Mouse (Mus musculus) megakaryocyte-erythroid progenitor cell, adult 5-6 weeks (primary cell): Measurements from ENCODE around the gene Hist1h1e. TPM values are rescaled to one million over a fixed set of nuclear protein-coding genes. Genes with fewer than 3 reads are reported as not detected.

Experiments used
- ATAC-seq: replicated peaks from 2 replicates; pipeline ENCODE4 v1.8.0; 2016; ENCODE audit warnings: mild to moderate bottlenecking, inconsistent platforms; ENCODE audit not compliant: severe bottlenecking, poor library complexity, low FRiP score, low TSS enrichment
- total RNA-seq, 2 experiments: library from RNA; stranded (forward) in 1 of 2; stranded (reverse) in 1 of 2; fragments of 200-1000, 215-1000 nt in 1 of 2; fragments of >200 nt in 1 of 2; fragmentation: Nextera tagmentation in 1 of 2; gene quantifications; 2 replicates each; pipeline ENCODE4 v1.2.3; 2014 to 2017

Hist1h1e gene
- total RNA-seq (2014; fragmentation: Nextera tagmentation), result 289 and 399 TPM in 2 replicates
- total RNA-seq (2017), result 199 and 265 TPM in 2 replicates

DNA sequence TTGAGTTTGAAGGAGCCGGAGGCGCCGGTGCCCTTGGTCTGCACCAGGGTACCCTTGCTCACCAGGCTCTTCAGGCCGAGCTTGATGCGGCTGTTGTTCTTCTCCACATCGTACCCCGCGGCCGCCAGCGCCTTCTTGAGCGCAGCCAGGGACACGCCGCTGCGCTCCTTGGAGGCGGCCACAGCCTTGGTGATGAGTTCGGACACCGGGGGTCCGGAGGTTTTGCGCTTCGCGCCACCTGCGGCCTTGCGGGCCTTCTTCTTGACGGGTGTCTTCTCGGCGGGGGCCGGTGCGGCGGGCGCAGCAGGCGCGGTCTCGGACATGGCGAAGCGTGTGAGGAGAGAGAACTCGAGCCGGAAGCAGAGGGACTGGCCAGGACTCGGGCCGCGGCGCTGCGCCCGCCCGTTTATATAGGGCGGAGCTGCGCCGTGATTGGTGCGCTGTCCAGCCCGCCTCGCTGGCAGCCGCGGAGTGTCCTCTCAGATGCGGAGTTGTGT lies at the start of gene Hist1h1e:
Gene Hist1h1e (minus strand): TSS at position 384 of the 497 bp plus-strand sequence.
- peak; percentile 62 for ATAC-seq

DNA sequence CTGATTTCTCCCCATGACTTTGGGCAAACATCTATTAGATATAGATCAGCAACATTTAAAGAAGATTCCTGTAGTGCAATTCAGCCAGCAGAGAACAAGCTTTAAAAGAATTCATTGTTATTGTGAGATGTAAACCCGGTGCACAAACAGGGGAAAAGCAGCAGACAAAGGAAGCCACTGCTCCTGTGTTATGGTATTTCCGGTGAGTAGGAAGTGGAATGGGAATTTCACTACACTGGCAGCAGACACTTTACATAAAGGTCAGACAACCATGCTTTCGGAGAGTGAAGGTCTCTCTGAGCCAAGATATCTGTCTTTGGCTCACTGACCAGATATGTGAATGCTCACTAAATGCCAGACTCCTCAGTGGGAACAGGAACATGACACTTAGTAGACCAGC lies 40.2 kb upstream of the Hist1h1e start:
- ATAC-seq, result no peak

DNA sequence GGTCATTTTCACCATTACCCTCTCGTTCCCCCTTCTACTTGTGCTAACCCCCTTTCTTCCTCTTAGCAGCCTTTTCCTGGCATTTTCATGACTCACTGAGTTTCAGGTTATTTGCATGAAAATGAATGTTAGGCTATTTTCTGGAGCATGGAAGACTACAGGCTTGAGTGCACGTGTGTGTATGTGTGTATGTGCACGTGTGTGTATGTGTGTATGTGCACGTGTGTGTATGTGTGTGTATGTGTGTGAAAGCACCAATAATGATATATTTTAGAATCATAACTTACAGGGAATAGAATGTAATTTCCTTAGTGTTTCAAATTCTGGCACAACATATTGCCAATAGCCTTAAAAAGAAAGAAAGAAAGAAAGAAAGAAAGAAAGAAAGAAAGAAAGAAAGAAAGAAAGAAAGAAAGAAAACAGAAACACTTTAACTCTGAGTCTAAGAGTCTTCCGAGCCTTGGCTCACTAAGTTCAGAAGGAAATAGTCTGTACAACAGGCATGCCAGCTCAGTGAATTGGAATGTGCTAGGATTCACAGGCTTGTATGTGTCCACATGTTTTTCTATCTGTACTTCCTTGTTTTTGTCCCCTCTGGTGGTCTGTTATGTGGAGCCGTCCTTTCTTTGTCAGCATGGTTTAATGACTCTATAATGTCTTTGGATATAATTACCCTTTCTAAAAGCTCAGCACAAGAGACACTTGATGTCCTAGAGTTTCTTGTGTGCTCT lies 37.4 kb upstream of the Hist1h1e start:
- ATAC-seq, result no peak

DNA sequence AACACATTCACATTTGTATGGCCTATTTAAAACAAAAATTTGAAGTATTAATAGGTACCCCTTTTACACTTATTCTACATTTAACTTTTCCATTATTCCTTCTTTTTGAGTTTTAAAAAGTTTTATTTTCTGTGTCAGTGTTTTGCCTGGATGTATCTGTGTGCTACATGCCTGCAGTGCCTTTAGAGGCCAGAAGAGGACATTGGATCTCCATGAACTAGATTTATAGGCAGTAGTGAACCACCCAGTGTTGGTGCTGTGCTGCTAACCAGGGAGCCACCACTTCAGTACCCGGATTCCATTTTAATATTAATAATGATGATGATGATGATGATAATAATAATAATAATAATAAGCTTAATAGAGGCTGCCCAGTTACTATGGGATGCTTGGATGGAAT lies 8.3 kb upstream of the Hist1h1e start:
- peak; percentile 90 for ATAC-seq

DNA sequence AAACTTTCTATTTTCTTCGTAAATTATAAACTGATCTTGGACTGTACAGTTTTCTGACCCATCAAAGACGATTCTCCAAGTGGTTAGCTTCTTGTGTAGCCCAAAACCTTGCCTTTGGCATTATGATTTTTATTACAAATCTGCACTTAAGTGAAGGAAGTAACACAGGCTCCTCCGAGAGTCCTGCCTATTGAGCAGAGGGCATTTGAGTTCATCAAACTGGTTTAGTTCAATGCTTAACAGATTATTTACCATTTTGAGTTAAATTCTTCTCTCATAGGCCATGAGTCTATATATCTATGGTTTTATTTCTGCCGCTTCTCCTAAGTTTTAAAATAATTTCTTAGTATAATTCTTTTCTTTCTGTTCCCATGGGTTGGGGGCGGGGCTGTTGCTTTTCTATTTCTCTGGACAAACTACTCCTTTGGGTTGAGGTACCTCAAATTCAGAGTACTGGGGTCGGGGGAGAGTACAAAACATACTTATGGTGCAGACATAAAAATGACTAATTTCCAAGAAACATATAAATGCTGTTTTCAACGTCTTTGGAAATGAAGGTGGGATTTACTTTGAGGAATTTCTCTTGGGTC lies 598 bp upstream of the Hist1h1e start:
- ATAC-seq, result no peak

DNA sequence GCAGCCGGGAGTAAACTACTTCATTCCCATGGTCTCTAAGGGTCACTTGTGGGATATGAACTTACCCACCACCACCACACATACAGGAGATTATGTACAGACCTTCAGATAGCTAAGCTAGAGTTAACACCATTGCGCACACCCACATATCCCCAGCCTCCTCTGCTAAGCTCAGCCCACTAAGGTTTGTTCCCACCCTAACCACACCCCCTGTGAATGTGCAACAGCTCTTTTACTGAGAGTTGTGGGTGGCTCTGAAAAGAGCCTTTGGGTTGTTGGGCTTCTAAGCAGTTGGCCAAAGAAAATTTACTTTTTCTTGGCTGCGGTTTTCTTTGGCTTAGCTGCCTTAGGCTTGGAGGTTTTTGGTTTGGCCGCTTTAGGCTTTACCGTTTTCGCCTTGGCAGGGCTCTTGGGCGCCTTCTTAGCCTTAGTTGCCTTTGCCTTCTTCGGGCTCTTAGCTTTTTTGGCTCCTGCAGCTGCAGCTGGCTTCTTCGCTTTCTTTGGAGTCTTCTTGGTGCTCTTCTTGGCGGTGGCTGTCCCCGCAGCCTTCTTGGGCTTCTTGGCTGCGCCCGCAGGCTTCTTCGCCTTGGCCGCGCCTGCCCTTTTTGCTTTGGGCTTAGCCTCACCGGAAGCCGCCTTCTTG lies 705 bp downstream of the Hist1h1e start:
- peak; percentile 77 for ATAC-seq

DNA sequence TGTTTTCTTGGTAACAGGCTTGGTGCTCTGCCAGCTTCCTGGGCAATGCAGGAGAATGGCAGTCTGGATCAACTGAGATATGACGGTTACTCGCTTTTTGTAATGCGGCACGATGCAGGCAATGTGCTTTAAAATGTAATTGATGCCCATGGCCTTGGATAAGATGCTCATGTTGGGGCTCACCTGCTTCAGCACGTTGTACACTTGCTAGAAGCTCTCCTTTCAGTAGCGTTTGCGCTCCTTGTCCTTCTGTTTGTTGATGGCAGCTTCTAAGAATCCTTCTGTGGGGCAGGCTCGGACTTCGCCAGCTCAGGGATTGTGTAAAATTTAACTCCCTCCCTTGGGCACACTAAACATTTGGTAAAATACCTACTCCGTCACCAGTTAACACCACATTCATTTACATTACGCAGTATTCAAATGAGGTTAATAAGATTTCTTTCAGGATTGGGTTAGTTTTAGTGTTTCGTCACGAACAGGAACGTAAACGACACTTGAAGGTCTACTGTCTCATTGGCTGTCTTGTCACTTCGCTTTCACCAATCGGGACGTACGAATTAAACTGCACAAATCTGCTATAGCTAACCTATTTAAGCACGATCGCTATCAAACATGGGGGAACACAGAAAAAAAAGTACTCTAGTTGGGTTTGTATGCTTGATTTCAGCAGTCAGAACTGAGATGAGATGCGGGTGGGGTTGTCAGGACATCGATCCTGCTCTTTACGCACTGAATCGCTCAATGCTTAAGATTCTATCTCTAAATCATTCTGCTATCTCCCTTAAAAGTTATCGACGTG lies 1.4 kb downstream of the Hist1h1e start, which contains the start of gene Hist1h2be:
Gene Hist1h2be (minus strand): TSS at position 392 of the 799 bp plus-strand sequence.
- ATAC-seq, result peak; percentile 73

DNA sequence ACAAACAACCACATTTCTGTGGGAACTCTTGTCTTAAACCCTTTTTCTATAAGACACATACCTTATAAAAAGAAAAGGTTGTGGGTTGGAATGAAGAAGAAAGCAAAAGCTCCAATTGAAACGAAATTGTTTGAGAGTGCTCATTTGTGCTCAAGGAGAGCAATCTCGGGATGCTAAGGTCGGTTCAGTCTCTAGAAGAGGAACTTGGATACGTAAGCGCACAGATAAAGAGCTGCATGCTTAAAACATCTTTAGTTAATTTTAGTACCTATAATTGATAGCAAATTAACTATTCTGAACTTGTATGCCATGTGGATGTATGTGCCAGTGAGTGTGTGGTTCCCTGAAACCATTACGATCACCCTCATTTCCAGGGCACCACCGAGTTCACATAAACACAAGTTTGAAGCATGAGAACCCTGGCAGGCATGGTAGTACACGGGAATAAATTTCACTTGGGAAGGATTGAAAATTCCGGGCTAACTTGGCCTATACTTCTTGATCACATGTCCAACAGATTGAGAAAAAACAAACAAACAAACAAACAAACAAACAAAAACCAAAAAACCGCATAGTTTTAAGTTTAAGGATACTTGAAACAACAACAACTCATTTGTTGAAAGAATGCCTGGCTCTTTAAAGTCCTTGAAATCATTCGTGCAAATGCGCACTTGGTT lies 2.2 kb downstream of the Hist1h1e start:
- no peak for ATAC-seq

DNA sequence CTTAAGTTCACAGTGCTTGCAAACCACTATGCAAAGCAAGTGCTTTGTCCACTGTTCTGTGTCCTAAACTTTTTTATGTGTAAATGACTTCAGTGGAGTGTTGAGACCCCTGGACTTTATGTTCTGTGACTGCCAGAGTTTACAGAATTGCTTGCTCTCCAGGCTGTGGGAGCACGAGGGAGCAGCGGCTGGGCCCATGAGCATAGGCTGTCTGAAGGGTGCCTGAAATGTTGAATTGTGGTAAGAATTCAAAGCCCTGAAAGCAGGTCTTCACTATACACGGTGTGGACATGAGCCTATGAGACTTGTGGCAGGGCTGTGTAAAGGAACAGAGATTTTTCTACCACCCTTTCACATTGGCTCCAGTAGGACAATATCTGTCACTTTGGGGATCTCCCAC lies 10.7 kb downstream of the Hist1h1e start:
- no peak for ATAC-seq

DNA sequence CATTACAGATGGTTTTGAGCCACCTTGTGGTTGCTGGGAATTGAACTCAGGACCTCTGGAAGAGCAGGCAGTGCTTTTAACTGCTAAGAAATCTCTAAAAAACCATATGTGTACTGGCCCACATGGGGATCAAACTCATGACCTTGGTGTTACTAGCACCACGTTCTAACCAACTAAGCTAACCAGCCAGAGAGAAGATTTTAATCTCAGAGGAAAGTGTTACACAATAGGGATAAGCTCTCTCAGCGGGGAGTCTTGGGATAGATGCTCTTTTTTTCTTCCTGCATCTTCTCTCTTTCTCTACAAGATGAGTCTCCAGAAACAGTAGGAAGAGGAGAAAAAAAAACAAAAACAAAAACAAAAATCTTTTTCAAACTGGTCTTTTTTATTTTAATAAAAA lies 12.0 kb downstream of the Hist1h1e start:
- no peak for ATAC-seq

DNA sequence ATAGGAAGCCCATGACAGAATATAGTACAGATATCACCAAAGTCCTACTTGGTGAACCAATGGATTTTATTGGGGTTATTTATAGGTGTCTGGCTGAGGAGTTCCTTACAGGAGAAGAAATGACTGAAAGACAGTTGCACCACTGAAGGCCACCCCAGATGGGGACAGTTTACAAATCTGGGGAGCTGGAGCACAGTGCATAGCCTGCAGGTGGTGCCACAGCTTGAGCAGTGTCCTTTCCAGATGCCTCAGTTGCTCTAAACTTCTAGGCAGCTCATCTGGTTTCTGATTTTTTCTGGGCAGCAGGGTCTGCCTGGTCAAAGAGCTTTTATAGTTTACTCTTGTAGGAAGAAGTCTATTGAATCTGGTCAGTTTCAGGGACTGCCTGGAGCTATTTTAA lies 12.5 kb downstream of the Hist1h1e start:
- ATAC-seq, result no peak

DNA sequence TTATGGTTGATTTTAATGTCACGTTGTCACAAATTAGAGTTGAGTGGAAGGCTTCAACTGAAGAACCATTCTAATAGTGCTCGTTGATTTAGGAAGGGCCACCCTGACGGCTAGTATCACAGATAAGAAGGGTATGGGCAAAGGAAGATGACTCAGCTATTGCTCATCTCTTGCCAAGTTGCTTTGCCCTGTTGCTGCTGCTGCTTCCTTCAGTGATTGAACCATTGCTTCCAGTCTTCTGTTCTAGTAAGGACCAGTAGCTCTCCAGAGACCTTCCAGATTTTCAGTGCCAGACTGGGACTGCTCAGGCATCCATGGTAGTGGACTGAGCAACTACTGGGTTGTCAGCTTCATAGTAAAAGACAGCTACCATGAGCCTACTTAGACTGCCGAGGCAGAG lies 13.1 kb downstream of the Hist1h1e start:
- peak; percentile 93 for ATAC-seq

DNA sequence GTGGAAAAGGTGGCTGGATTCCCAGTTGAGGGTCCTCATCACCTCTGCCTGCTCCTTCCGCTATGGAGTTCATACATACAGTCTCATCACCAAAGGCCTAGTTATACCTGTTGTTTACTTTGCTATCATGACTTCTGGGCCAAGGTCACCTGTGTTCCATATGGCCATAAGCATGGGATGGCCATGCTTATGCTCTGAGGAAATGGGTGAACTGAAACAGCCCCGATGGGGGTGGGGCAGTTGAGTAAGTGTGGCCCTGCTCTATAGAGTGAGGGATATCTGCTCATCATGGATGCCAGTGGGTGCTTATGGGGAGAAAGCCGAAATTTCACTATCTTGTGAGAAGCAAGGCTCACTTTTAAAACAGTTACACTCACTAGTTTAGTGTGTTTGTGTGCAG lies 17.3 kb downstream of the Hist1h1e start:
- ATAC-seq, result no peak

DNA sequence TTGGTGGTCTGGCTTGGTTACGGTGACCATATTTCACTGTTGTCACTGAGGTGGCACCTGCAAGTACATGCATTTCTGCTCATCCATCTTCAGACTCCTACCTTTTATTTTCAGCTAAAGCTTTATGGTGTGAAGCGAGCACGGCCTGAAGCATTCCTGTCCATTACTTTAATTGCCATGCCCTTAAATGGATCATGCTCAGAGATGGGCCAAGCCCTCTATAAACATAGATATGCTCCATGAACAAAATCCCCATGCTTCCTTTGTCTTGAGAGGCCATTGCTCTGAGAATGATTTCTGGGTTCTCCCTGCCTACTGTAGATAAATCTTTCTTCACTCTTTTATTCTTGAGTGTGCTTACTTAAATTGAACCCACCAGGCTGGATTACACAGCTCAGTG lies 17.9 kb downstream of the Hist1h1e start:
- no peak for ATAC-seq

DNA sequence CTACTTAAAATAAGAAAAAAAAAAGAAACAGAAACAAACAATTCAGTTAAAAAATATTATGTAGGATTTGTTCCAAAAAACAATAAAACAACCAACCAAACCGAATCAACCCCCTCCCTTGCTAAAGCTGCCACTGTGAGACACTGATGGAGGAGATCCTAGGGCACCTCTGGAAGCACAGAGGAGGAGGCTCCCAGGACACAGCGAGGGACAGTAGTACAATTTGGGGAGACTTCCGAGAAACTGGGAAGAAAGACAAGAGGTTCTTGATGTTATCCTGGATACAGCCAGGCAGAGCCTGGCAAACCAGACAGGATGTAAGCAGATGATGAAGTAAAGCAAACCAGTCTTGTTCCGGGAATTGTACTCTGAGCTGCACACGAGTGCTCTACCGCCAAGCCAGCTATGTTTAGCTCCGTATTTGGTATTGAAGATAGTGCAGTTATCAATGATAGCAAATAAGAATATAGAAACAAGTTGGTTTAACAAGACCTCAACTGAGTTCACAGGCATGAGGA lies 19.1 kb downstream of the Hist1h1e start:
- no peak for ATAC-seq

DNA sequence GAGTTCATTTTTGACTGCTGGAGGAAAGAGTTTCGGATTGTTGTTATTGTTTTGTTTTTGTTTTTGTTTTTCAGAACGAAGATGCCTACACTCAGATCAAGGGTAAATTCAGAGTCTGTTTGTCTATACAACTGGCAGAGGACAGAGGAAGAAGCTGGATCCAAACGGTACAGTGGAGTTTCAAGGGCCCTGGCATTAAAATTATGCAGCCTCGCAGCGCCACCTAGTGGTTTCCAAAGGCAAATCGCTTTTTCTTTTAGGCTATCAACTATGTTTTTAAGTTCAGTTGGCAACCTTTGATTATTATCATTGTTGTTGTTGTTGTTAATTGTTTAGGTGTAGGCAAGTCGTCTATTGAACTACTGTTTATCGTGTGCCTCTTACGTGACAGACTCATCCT lies 24.4 kb downstream of the Hist1h1e start:
- peak; percentile 56 for ATAC-seq

DNA sequence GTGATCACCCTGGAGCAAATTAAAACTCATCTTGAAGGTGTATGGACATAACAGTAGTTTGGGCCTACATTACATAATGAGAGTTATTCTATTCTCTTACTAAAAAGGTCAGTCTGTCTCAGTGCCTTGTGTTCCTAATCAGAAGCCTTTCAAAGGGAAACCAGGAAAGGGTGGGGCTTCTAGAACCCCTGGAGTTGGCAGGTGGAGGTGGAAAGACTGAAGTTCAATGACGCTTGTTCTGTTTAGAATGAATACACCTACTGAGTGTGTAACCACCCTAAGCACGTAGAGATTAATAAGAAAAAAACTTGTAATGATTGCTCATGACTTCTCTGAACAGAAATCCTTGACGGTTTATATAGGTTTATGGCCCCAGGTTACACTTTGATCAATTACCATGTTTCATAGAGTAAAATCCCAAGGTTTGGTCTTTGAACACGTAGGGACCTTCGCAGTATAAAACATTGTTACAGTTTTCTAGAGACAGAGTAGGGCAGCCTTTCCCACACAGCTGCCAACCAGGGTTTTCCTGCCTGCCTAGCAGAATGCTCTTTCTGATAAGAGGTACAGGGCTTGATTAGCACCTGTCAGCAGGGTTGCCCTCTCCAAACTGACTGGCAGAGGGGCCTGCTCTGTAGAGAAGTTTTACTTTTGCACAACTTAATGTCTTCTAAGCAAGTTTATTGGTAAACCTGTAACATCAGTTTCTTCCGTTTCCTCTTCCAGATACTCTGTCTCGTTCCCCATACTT lies 26.6 kb downstream of the Hist1h1e start:
- ATAC-seq, result peak; percentile 97

DNA sequence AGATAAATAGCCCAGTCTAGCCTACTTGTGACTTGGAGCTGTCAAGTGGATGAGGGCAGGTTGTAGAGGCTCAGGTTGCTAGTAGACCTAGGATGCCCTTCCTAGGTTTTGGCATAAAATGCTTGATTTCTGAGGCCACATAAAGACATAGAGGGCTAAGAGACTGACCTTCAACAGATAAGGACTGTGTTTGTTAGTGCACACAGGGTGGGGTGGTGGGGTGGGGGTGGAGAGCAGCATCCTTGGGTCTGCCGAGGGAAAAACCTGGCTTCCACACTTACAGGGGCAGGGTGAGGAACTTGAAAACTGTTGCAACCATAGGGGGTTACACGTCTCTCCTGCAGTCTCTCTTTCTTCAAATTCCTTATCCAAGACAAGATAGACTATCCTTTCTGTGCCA lies 27.2 kb downstream of the Hist1h1e start:
- ATAC-seq, result no peak
